Mouse (Mus musculus): ENCODE measurements around the gene Zfp1.

DNA sequence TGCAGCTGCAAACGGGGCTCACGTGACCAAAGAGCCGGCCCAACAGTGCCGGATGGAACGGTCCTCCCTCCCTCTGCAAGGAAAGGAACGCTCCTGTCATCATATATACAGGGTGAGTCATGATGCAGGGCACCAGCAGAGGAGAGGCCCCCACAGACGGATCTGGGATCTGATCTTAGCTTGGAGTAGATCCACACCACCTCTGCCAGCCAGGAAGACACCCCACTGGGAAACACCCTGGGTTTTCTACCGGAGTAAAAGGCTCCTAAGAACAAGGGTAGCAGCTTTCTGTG lies 16.7 kb upstream of the Zfp1 start:
- TF ChIP-seq POLR2A (IDR thresholded peaks at IDR 0.05; ENCODE audit: borderline replicate concordance, control insufficient read depth, low read depth, low read length) (no peak), CTCF (IDR thresholded peaks at IDR 0.05; ENCODE audit: control insufficient read depth, insufficient read depth, low read length) (no peak)

Data from bone marrow, adult 2 months (tissue).